Mouse (Mus musculus) heart, adult 2 months (tissue): ENCODE measurements at regions not wholly inside any gene's neighbourhood (a gene's known extent, or its start where the extent isn't known, plus 50 kb on each side); places are given as distances from the start of the nearest gene placed in this dataset.

Source experiments
- CTCF ChIP-seq: fragments of 200-600 bp; IDR thresholded peaks from 2 replicates; pipeline ENCODE4 v1.8.1; 2022; ENCODE audit warnings: antibody characterized with exemption, mild to moderate bottlenecking, moderate library complexity
- EP300 ChIP-seq: fragments of 200-500 bp; IDR thresholded peaks from 2 replicates; pipeline ENCODE4 v1.6.1; 2011; ENCODE audit warnings: low read depth, low read length, control low read depth; ENCODE audit not compliant: insufficient read depth

DNA sequence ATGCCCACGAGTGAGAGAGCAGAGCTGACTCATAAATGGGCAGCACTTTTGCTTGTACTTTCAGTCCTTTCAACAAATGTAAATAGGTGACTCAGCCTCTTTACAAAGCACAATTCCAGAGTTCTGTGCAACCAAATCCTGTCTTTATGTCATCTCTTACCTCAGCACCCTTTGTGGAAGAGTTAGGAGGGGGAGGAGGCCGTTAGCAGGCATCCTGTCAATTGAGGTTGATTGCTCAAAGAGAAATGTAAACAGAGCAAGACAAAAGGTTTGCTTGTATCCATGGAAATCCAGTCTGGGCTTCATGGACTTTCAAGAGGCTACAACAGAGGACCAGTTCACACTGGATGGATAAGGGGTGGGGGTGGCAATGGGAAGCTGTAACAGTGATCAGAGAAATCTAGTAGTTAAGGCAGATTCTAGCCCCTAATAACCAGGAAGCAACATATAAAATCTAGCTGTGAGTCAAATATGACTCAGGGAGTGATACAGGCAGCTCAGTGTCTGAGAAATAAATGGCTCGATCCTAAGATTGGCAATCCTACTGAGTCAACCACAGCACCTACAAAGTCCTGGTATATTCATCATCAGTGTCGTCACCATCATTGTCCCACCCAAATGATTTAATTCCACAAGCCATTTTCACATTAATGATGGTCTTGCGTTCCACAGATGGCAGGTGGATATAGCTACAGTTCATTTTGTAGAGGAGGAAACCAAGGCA lies 136.0 kb upstream of the Rorb start:
- TF ChIP-seq CTCF (no peak), EP300 (no peak)
